Mouse (Mus musculus): ENCODE measurements around the gene Lrrc49. TPM values are rescaled to one million over a fixed set of nuclear protein-coding genes. Genes with fewer than 3 reads are reported as not detected.

Gene Lrrc49
- 2.0 and 3.8 TPM in 2 replicates for polyA plus RNA-seq (2012; rRNA removed; ENCODE audit: low replicate concordance)

DNA sequence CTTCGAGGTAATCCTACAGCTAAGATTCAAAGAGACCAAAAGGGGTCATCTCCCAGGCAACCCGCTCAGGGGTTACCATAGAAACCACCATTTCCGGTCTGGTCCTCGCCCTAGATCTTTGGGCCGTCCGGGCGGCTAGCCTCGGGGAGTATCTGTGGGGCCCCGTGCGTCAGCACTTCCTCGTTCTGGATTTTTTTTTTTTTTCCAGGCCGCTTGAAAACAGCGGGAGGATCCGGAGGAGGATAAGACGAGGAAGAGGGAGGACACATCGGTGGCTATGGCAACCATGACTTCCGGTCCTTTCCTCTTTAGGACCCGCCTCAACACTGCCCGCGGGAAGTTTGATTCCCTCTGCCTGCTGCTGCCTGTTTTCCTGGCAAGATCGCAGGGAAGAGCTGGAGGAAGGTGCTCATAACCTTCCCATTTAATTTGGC lies at the start of gene Lrrc49:
TSS of gene Lrrc49 (minus strand) at position 268 of the 434 bp plus-strand sequence.

DNA sequence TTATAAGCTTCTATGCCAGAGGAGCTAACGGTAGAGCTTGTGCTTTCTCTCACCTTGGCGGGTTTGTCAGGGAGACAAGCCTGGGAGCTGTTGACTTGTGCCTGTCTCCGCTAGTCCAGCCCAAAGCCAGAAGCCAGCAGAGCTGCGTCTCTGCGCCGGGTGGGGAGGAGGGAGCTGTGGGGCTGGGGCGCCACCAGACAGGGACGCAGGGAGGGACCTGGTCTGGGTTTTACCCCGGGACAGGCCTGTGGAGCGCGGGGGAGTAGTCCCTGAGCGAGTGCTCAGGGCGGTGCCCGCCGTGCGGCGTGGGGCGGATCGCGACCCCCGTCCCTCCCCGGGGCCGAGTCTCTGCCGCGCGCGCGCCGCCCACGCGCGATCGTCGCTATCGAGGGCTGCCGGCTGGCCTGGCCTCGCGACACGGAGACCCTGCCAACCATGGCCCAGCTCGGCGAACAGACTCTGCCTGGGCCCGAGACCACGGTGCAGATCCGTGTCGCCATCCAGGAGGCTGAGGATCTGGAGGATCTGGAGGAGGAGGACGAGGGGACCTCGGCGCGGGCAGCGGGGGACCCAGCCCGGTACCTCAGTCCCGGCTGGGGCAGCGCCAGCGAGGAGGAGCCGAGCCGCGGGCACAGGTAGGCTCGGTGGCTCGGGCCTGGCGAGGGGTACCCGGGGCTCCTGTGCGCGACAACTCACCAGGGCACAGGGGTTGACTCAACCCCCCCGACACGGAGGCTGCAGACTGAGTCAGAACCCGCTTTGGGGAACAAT lies 25.0 kb upstream of the Lrrc49 start, which contains the start of gene Larp6:
TSS of gene Larp6 (plus strand) at position 219 of the 771 bp plus-strand sequence.

GRCm38 (mm10) chr9:60521806-60522264 lies 166.1 kb downstream of the Lrrc49 start, which contains the start of gene Thsd4:
Gene Thsd4 (minus strand): TSS chr9:60522046.

Other genes starting within 250 kb of the Lrrc49 start
- gene Thsd4, start 166.1 kb downstream of the Lrrc49 start, polyA plus RNA-seq (2012; rRNA removed; ENCODE audit: low replicate concordance), result 6.5 and 11.7 TPM in 2 replicates
- gene Larp6, start 24.8 kb upstream of the Lrrc49 start, polyA plus RNA-seq (2012; rRNA removed; ENCODE audit: low replicate concordance), result 3.0 and 5.4 TPM in 2 replicates
- gene Uaca, start 106.4 kb upstream of the Lrrc49 start, polyA plus RNA-seq (2012; rRNA removed; ENCODE audit: low replicate concordance), result 5.3 and 9.9 TPM in 2 replicates

Data from mammary gland, adult 2 months (tissue).